Mouse (Mus musculus) lung, postnatal 0 days (tissue): ENCODE measurements around the gene Enah.

ENCODE experiments used
- CTCF ChIP-seq: IDR thresholded peaks from 2 replicates; pipeline ENCODE4 v1.5.1; 2016; ENCODE audit warnings: antibody characterized with exemption, mild to moderate bottlenecking
- EP300 ChIP-seq: IDR thresholded peaks from 2 replicates; pipeline ENCODE4 v1.6.1; 2016; ENCODE audit warnings: antibody characterized with exemption, mild to moderate bottlenecking, control low read depth

DNA sequence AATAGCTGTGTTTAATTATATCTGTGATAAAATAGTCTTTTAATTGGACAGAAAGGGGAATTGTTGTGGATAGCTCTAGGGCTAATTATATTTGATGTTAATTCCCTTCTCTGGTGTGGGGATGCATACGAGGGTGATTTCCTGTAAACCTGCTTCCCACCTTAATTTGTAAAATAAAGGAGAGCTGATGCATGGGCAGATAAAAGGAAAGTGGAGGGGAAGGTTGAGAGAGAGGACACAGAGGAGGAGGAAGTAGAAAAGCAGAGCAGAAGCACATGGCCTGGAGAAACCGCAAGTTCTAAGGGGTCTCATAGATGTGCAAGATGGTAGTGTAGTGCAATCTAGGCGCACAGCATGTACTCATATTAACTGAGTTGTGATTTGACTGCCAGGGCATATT is 71.6 kb downstream of the Enah start:
- TF ChIP-seq CTCF (no peak), EP300 (no peak)
